Comparison of ENCODE assay signal across 22 mouse cellular contexts in genomic region chr3:153681720-153682119, GRCm38 (mm10). TPM values are rescaled to one million over a fixed set of nuclear protein-coding genes. Genes with fewer than 3 reads are reported as not detected.
DNase-seq lines count a peak whose midpoint lies in the region; ATAC-seq and TF ChIP-seq lines count a peak whose summit lies in the region.
"Had no signal": no experiment of that assay in that cellular context is flagged by ENCODE, and none has a peak within 500 bp of the region (broad histone marks: within the 10 kb centered on the region; RNA-seq: fewer than 3 reads in every experiment).

No protein-coding gene starts in this region.

- 0 out of 2 replicates have a peak overlapping the region, but pooled peaks have one; percentile 6 for H3K27ac ChIP-seq in cerebellum, adult 2 months (ENCODE audit: insufficient read depth, low read length)
- peak overlapping the region; percentile 34; the same call in 1 of the 2 replicates for H3K27ac ChIP-seq in spleen, adult 2 months (ENCODE audit: insufficient read depth, low read length)
- H3K27ac ChIP-seq in kidney, adult 2 months (ENCODE audit: insufficient read depth, low read depth, low read length): no peak overlapping the region
- H3K27ac ChIP-seq: forebrain, embryonic 13.5 days; heart, embryonic 10.5 days; heart, embryonic 15.5 days; limb, embryonic 13.5 days; midbrain, embryonic 13.5 days had no signal

- TF ChIP-seq CTCF in cerebellum, adult 2 months (IDR thresholded peaks at IDR 0.05; ENCODE audit: borderline replicate concordance, insufficient read depth, low read depth, low read length): no peak
- no peak for TF ChIP-seq CTCF in spleen, adult 2 months (IDR thresholded peaks at IDR 0.05; ENCODE audit: extremely low read depth, insufficient read depth, insufficient read length, insufficient replicate concordance)
- no peak for TF ChIP-seq CTCF in kidney, adult 2 months (conservative IDR thresholded peaks at IDR 0.05; ENCODE audit: insufficient read depth, insufficient read length, low read depth, low read length)

- H3K4me1 ChIP-seq in cerebellum, adult 2 months (ENCODE audit: control insufficient read depth, insufficient read depth, low read length): peaks cover 24% of the 10 kb centered on the region
- H3K4me1 ChIP-seq in spleen, adult 2 months (ENCODE audit: control insufficient read depth, insufficient read depth, insufficient read length): peaks cover 7% of the 10 kb centered on the region; the same call in 1 of the 2 replicates
- H3K4me1 ChIP-seq in kidney, adult 2 months (ENCODE audit: control insufficient read depth, insufficient read depth, low read length): no peaks in the 10 kb centered on the region
- H3K4me1 ChIP-seq: heart, embryonic 15.5 days had no signal

- H3K36me3 ChIP-seq in spleen, adult 2 months (ENCODE audit: control insufficient read depth, insufficient read depth, low read length): no peaks in the 10 kb centered on the region
- no peaks in the 10 kb centered on the region for H3K36me3 ChIP-seq in kidney, adult 2 months (ENCODE audit: control insufficient read depth, insufficient read depth, low read length)
- H3K36me3 ChIP-seq: heart, embryonic 10.5 days; heart, embryonic 15.5 days; limb, embryonic 13.5 days; midbrain, embryonic 13.5 days had no signal

- ATAC-seq in megakaryocyte, adult 5-6 weeks (ENCODE audit: poor library complexity, severe bottlenecking): peak; percentile 34; the same call in 1 of the 2 replicates
- ATAC-seq: forebrain, embryonic 13.5 days; intestine, postnatal 0 days; midbrain, embryonic 13.5 days had no signal

- H3K27me3 ChIP-seq in cerebellum, adult 2 months (ENCODE audit: control insufficient read depth, insufficient read depth, low read length): no peaks in the 10 kb centered on the region
- no peaks in the 10 kb centered on the region for H3K27me3 ChIP-seq in spleen, adult 2 months (ENCODE audit: control insufficient read depth, insufficient read depth, low read length)
- no peaks in the 10 kb centered on the region for H3K27me3 ChIP-seq in kidney, adult 2 months (replicated peaks; ENCODE audit: control insufficient read depth, insufficient read depth, low read length)
- H3K27me3 ChIP-seq: CH12.LX; forebrain, embryonic 13.5 days; heart, embryonic 15.5 days; limb, embryonic 13.5 days; midbrain, embryonic 13.5 days had no signal

- no peak overlapping the region for H3K4me3 ChIP-seq in cerebellum, adult 2 months (replicated peaks; ENCODE audit: insufficient read depth, low read depth, low read length)
- no peak overlapping the region for H3K4me3 ChIP-seq in spleen, adult 2 months (ENCODE audit: extremely low read depth, insufficient read depth, insufficient read length)
- no peak overlapping the region for H3K4me3 ChIP-seq in kidney, adult 2 months (ENCODE audit: insufficient read depth, low read depth, low read length)
- H3K4me3 ChIP-seq: forebrain, embryonic 13.5 days; heart, embryonic 10.5 days; heart, embryonic 15.5 days; limb, embryonic 13.5 days; midbrain, embryonic 13.5 days had no signal

- WGBS in cerebellum, adult 2 months: 90% methylated on average over 9 of the region's 9 CpGs
- WGBS in spleen, adult 2 months: 87% methylated on average over 9 of the region's 9 CpGs
- WGBS in kidney, adult 2 months: 91% methylated on average over 9 of the region's 9 CpGs

- no peak for DNase-seq in cerebellum, adult 2 months
- DNase-seq in cerebellum, postnatal 25 days: no peak
- no peak for DNase-seq in spleen, adult 2 months (ENCODE audit: low read depth in 1 of 2, low spot score in 2 of 2)
- DNase-seq in spleen, postnatal 36 days (ENCODE audit: low spot score in 2 of 2): no peak
- no peak for DNase-seq in kidney, adult 2 months
- no peak for DNase-seq in lung, postnatal 4 days
- DNase-seq: adrenal gland, postnatal 10 days; gastrocnemius, postnatal 14 days; heart, adult 11 months; kidney, postnatal 25 days; lung, adult 2 months; lung, postnatal 10 days; thymus, postnatal 14 days had no signal

- no peak for TF ChIP-seq POLR2A in cerebellum, adult 2 months (IDR thresholded peaks at IDR 0.05; ENCODE audit: borderline replicate concordance, insufficient read depth, low read length)
- no peak for TF ChIP-seq POLR2A in spleen, adult 2 months (IDR thresholded peaks at IDR 0.05; ENCODE audit: low read depth, low read length)
- TF ChIP-seq POLR2A in kidney, adult 2 months (IDR thresholded peaks at IDR 0.05; ENCODE audit: low read depth, low read length): no peak

RNA-seq across cellular contexts. Expression of gene St6galnac3, which starts 43.3 kb away (rescaled TPM):
- polyA plus RNA-seq in cerebellum, adult 2 months (2012; rRNA removed): 11.9 and 14.6 TPM in 2 replicates
- 2.0 and 3.0 TPM in 2 replicates for polyA plus RNA-seq in spleen, adult 2 months (2012; rRNA removed)
- 0.16 and 0.57 TPM in 2 replicates for total RNA-seq in megakaryocyte, adult 5-6 weeks (2015)
- total RNA-seq in megakaryocyte, adult 5-6 weeks (2017): 0.18 and 1.4 TPM in 2 replicates
- 2.6 and 3.2 TPM in 2 replicates for polyA plus RNA-seq in kidney, adult 2 months (2012; rRNA removed)
- polyA plus RNA-seq: C2C12 had no signal
